Mouse (Mus musculus): ENCODE measurements around the gene Fgfr3. TPM values are rescaled to one million over a fixed set of nuclear protein-coding genes. Genes with fewer than 3 reads are reported as not detected.

The Fgfr3 gene
- 100 to 1,000 TPM; 104 to 116 TPM for total RNA-seq (2021)
- long read RNA-seq, experiment 1, full-length matches to known transcripts: 110 of 166 reads
- long read RNA-seq, experiment 1, partial matches to known transcripts: 44 of 166 reads
- long read RNA-seq, experiment 1, other reads (novel, unspliced or antisense): 12 of 166 reads
- long read RNA-seq, experiment 2, full-length matches to known transcripts: 72 of 125 reads
- long read RNA-seq, experiment 2, partial matches to known transcripts: 48 of 125 reads
- long read RNA-seq, experiment 2, other reads (novel, unspliced or antisense): 5 of 125 reads

DNA sequence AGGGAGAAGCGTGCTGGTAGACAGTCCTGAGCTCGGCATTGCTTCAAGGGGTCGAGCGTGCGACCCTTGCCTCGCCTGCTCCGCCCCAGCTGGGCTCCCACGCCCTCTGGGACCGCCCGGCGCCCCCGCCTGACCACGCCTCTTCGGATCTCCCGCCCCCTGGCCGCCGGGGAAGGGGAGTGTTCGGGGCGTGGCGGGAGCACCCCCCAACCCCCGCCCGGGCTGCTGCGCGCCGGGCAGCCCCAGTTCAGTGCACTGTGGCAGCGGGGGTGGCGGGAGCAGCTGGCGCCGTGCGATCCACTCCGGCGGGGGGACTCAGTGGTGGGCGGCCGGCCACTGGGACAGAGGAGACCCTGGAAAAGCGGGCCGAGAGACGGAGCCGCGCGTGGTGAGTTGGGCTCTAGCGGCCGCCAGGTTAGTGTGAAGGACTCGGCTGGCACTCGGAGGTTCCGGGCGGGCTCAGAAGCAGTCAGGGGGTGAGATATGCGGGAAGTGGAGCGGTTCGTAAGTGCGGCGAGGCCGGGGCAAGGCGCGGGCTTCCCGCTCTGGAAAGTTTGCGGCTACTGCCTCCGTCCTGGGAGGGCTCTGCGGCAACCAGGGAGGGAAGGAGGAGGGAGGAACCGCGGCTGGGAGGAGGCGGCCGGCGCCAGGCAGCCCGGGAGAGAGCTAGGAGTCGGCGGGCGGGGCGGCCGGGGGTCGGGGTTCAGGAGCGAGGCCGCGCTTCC lies at the start of gene Fgfr3:
TSS of gene Fgfr3 (plus strand) at position 134 of the 725 bp plus-strand sequence.
- DNase-seq (ENCODE audit: low spot score in 2 of 2): peak; percentile 13 to 27

GRCm38 (mm10) chr5:33674439-33674838 lies 47.0 kb upstream of the Fgfr3 start:
- DNase-seq (ENCODE audit: low spot score in 2 of 2): peak; percentile 45 to 50

GRCm38 (mm10) chr5:33675964-33676363 lies 45.5 kb upstream of the Fgfr3 start:
- peak; percentile 53 to 66 for DNase-seq (ENCODE audit: low spot score in 2 of 2)

DNA sequence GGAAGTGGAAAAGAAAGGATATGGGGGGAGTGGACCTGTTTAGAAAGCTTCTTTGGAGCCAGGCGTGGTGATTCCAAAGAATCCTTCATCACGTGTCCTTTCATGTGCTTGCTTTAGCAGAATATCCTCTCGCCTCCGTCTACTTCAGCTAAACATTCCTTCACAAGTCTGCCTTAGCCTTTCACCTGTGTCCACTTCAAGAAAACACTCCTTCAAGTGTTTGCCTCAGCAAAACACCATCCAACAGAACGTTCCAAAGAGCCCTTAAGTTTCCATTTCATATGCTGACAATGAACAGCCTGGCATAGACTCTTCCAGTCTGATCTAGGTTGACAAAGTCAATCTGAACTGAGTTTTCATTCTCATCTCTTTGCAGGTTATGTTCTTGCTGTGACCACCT lies 43.2 kb upstream of the Fgfr3 start:
- no peak for DNase-seq (ENCODE audit: low spot score in 2 of 2)

- DNase-seq (ENCODE audit: low spot score in 2 of 2): no peak
Measured at GRCm38 (mm10) chr5:33681044-33681443, 40.4 kb upstream of the Fgfr3 start.

DNA sequence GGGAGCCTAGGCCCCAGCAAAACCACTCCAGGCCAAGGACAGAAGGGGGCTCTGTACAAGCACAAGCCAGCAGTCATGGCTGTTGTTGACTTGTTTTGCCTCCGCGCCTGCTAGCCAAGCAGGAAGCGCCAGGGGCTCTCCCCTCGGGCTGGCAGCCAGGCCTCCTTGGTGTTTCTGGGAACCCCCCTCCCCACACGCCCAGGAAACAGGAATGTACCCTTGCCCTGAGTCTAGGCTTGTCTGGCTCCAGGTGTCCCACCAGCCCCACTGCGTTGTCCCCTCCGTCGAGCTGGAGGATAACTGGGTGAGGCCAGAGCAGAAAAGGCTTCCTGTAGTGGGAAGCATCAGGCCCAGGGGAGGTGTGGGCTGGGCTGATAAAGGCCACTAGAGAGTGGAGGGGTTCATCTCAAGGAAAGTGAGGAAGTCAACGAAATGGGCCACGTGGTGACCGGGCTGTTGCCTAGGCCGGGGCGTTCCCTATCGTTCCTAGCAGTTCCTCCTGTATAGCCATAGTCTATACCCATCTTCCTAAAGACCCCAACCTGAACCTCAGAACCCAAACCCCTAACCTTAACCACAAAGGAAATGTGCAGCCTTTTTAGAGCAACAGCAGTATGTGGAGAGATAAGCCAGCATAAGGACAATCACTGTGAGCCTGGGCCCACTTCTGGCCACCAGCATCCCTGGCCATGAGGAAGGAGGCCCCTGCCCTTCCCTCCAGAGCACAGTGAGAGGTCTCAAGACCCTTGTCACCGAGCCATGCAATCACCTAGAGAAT lies 39.7 kb upstream of the Fgfr3 start:
- DNase-seq (ENCODE audit: low spot score in 2 of 2): no peak

- DNase-seq (ENCODE audit: low spot score in 2 of 2): no peak
Measured at GRCm38 (mm10) chr5:33682963-33683362, 38.5 kb upstream of the Fgfr3 start.

DNA sequence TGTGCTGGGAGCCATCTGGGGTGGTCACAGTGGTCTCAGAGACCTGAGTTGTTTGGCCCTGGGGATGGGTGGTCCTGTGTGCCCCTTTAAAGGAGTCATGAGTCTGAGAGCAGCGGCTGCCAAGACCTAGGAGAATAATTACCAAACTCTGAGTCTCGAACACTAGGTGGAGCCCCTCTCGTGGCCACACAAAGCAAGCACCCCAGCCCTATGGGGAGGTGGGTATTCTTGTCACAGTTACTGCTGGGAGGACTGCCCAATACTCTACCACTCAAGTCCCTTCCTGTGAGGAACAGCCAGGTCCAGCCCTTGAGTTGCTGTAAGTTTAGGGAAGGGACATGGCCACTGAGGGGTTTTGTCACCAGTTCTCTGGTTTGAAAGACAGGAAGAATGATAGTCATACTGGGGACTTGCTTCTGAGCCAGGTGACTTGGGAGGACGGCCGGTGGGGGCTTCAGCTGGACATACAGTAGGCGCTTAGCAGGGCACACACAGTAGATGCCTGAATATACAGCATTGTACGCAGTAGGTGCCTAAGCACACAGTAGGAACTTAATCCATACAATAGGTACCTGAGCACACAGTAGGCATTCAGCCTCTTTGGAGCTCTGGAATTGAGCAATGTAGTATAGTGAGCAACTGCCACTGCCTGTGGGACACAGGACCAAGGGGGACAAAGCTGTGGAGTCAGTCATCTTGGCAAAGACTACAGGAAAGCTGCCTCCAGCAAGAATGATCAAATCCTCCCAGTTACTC lies 37.4 kb upstream of the Fgfr3 start:
- DNase-seq (ENCODE audit: low spot score in 2 of 2): peak; percentile 36 to 39

- DNase-seq (ENCODE audit: low spot score in 2 of 2): no peak
Measured at GRCm38 (mm10) chr5:33684932-33685331, 36.5 kb upstream of the Fgfr3 start.

DNA sequence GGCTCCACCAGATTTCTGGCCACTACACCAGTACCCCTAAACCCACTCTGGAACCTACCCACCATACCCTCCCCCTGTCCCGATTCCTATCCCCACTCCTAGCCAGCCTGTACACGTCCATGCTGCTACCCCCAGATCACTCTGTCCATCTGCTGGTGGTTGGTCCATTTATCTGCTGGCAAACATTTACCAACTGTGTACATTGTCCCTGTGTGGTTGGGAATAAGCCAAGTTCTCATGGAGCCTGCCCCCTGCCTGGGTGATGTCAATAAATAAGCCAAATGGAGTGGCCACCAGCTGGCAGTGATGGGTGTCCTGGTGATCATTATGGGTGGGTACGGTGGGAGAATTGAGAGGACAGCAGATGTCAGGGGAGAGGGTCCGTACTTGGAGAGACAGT lies 34.3 kb upstream of the Fgfr3 start:
- DNase-seq (ENCODE audit: low spot score in 2 of 2): no peak

- DNase-seq (ENCODE audit: low spot score in 2 of 2): no peak
Measured at GRCm38 (mm10) chr5:33688278-33689220, 32.9 kb upstream of the Fgfr3 start.

DNA sequence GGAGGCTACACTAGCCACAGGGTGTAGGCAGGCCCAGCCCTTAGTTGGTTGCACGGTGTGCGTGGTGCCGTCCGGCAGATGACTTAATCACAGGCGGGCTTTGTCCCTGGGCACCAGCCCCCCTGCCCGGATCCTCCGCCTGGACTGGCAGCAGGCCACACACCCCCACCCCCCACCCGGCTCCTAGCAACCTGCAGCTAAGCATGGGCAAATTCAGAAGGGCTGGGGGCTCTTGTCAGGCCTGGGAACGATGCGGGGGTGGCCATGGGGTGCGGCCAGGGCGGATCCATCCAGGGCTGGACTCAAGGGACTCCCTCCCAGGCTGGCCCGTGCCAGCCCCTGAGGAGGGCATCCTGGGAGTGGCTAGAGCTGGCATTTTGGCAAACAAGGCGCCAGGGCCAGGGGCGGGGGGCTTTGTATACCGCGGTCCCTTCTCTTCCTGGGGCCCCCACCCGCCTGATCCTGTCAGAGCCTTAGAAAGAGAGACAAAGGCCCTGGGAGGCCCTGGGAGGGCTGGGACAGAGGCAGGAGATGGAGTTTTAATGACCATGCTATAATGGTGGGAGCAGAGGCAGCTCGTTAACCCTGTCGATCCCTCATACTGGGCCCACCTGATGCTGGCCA lies 32.1 kb upstream of the Fgfr3 start:
- DNase-seq (ENCODE audit: low spot score in 2 of 2): peak in 1 of 2 experiments; percentile 7

DNA sequence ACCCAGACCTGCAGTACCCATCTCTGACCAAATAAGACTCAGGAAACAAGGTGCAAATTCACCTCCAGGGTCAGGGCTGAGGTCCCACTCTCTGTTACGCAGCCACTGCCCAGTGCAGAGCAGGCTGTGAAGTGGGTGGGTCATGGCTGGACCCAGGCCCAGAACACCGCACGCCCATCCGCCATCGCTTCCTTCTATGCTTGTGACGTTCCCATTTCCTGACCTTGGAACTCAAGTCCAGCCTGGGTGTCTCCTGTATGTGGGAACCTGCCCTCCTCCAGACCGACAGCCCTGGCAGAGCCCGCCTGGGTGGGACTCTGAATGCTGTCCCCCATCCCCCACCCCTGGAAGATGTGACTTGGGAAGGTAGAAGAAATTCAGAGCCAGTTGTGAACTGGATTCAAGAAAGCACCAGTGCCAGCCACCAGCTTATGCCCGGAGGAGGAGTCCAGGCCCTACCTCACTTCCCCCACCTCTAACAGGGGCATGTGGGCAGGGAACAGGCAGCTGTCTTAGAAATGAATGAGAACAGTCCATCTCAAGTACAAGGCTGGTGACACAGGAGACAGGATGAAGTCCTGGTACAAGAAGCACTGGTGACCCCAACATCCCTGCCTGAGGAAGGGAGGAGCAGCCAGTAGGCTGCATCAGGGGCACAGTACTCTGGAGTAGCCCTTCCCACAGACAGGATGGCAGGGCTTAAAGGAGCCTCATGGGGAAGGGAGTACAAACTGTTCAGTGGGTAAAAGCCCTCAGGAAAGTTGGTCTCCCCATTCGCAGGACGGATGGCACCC lies 31.4 kb upstream of the Fgfr3 start:
- no peak for DNase-seq (ENCODE audit: low spot score in 2 of 2)

DNA sequence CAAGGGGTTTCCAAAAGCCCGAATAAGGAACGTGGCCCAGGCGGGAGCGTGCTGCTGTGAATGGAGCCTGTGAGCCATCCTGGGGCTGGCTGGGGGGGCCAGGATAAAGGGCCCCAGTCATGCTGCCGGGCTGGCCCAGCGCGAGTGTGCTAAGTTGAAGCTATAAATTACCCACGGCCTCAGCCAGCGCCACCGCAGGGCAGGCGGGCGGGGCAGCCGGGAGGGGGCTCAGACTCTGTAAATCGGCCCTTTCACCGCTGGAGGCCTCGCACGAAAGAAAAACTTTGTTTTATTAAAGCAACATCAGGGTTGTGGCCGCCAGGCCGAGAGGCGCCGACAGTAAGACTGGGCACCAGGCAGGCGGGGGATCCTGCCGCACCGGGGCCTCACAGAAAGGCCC lies 29.1 kb upstream of the Fgfr3 start:
- no peak for DNase-seq (ENCODE audit: low spot score in 2 of 2)

- DNase-seq (ENCODE audit: low spot score in 2 of 2): no peak
Measured at GRCm38 (mm10) chr5:33694461-33694847, 27.0 kb upstream of the Fgfr3 start.

DNA sequence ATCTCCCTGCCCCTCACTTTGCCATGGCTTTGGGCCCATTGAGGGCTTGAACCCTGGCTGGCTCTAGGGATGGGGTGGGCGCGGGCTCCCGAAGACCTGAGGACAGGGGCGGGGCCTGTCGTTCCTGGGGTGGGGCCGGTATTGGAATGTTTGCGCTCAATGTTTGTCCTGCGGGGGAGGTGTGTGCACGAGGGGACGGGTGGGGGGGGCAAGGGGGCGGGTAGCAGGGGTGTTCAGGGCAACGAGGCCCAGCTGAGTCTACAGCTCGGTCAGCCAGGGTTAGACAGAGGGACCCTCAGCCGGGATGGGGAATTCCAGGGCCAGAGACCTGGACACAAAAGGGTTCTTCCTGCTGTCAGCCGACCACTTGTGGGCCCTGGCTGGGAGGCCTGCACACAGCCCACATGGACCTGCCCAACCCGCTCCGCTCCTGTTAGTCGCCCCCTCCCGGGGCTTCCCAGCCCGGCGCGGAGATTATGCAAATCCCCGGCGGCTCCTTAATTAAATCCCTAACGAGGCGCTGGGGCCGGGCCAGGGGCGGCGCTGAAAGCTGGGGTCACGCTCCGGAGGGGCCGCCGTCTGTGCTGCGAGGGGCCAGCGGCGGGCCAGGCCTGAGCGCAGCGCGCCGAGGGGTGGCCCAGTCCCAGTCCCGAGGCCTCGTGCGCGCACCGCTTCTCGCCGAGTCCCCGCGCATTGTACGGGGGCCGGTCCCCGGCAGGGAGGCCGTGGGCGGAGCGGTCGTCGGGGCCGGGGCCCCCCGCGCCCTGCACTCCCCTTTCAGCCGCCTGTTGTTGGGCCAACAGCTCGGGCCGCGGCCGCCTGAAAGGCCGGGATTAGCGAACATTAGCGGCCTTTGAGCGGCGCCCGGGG lies 26.4 kb upstream of the Fgfr3 start:
- DNase-seq (ENCODE audit: low spot score in 2 of 2): peak; percentile 9 to 35

- no peak for DNase-seq (ENCODE audit: low spot score in 2 of 2)
Measured at GRCm38 (mm10) chr5:33695718-33696121, 25.8 kb upstream of the Fgfr3 start.

DNA sequence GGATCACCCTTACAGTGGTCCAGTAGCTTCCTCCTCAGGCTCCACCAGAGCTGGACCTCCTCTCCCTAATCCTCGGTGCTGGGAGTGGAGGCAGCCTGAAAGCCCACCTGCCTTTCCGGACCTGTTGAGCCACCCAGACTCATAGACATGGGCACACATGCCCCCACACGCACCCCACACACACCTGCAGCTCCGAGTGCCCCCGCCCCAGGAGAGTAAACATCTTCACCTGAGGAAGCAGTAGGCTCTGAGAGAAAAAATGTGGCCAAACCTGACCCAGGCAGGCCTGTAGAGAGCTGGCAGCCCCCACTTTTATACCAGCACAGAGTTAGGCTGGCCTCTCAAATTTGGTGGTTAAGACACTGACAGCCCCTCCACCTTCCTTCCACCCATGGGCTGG lies 25.0 kb upstream of the Fgfr3 start:
- no peak for DNase-seq (ENCODE audit: low spot score in 2 of 2)
